Mouse (Mus musculus): Measurements from ENCODE around the gene Sh3gl1. TPM values are rescaled to one million over a fixed set of nuclear protein-coding genes. Genes with fewer than 3 reads are reported as not detected.
A peak's percentile ranks its signal among the peaks of the same experiment; 100 is the strongest.
"Not testable (repeated sequence)": the region's sequence is repeated elsewhere in the genome, so short reads cannot be mapped to it uniquely, and the experiment has no call there.

Sh3gl1 gene
- polyA plus RNA-seq (2016; fragmentation: Nextera tagmentation; extraction: Ambion mirVana), result 161 and 163 TPM in 2 replicates

GRCm38 (mm10) chr17:56036176-56036900, at the start of gene Sh3gl1:
Gene Sh3gl1 (minus strand): TSS chr17:56036635.
- H3K4me1 ChIP-seq (replicated peaks), result peaks cover 41% of the 10 kb centered on the region
- peak within 1 kb of the TSS; percentile 96 for H3K27ac ChIP-seq
- H3K36me3 ChIP-seq, result peaks cover 36% of the 10 kb centered on the region
- H3K27me3 ChIP-seq (ENCODE audit: insufficient read depth, poor library complexity, severe bottlenecking), result no peaks in the 10 kb centered on the region
- peak within 1 kb of the TSS; percentile 86 for H3K4me3 ChIP-seq
- DNase-seq (ENCODE audit: low spot score), result peak; percentile 99
- under 1% methylated on average over 74 of the region's 74 CpGs for WGBS
- no peaks in the 10 kb centered on the region for H3K9me3 ChIP-seq

- H3K27ac ChIP-seq, result peak overlapping the region; percentile 89
Observed at GRCm38 (mm10) chr17:56080781-56081585, 44.5 kb upstream of the Sh3gl1 start.

GRCm38 (mm10) chr17:56079921-56080320, 43.5 kb upstream of the Sh3gl1 start:
- WGBS, result 1% methylated on average over 11 of the region's 11 CpGs
- Histone ChIP-seq H3K27ac (peak overlapping the region; percentile 89), H3K36me3 (peaks cover 30% of the 10 kb centered on the region), H3K27me3 (ENCODE audit: insufficient read depth, poor library complexity, severe bottlenecking) (no peaks in the 10 kb centered on the region), H3K9me3 (no peaks in the 10 kb centered on the region), H3K4me3 (peak overlapping the region; percentile 98), H3K4me1 (replicated peaks) (peaks cover 40% of the 10 kb centered on the region)
- DNase-seq (ENCODE audit: low spot score), result no peak

More at GRCm38 (mm10) chr17:56080781-56081585, 44.5 kb upstream of the Sh3gl1 start:
- H3K27me3 ChIP-seq (ENCODE audit: insufficient read depth, poor library complexity, severe bottlenecking), result no peaks in the 10 kb centered on the region
- H3K4me1 ChIP-seq (replicated peaks), result peaks cover 31% of the 10 kb centered on the region
- H3K4me3 ChIP-seq, result peak overlapping the region; percentile 98
- peak; percentile 83 for DNase-seq (ENCODE audit: low spot score)
- H3K9me3 ChIP-seq, result no peaks in the 10 kb centered on the region
- 6% methylated on average over 8 of the region's 8 CpGs for WGBS
- peaks cover 40% of the 10 kb centered on the region for H3K36me3 ChIP-seq

- peak within 1 kb of the TSS; percentile 89 for H3K27ac ChIP-seq
- under 1% methylated on average over 61 of the region's 61 CpGs for WGBS
Observed at GRCm38 (mm10) chr17:56078880-56079795, 42.7 kb upstream of the Sh3gl1 start, which contains the start of gene Hdgfl2. Gene Hdgfl2 (plus strand): TSS chr17:56079634.

DNA sequence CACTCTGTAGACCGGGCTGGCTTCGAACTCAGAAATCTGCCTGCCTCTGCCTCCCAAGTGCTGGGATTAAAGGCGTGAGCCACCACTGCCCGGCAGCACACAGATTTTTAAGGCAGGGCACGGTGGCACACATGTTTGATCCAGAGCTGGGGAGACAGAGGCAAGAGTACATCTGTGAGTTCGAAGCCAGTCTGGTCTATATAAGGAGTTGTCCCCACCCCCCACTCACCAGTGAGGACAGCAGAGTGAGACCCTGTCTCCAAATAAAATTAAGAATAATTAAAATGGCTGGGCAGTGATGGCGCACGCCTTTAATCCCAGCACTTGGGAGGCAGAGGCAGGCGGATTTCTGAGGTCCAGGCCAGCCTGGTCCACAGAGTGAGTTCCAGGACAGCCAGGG, 41.9 kb upstream of the Sh3gl1 start:
- not testable (repeated sequence) for H3K27me3 ChIP-seq (ENCODE audit: insufficient read depth, poor library complexity, severe bottlenecking); H3K9me3 ChIP-seq; DNase-seq (ENCODE audit: low spot score)
- Histone ChIP-seq H3K36me3 (peaks cover 17% of the 10 kb centered on the region), H3K4me1 (replicated peaks) (peaks cover 54% of the 10 kb centered on the region), H3K27ac (peak overlapping the region; percentile 50), H3K4me3 (peak overlapping the region; percentile 98)
- 64% methylated on average over 9 of the region's 9 CpGs for WGBS

More at GRCm38 (mm10) chr17:56078880-56079795, 42.7 kb upstream of the Sh3gl1 start, which contains the start of gene Hdgfl2:
- Histone ChIP-seq H3K9me3 (no peaks in the 10 kb centered on the region), H3K27me3 (ENCODE audit: insufficient read depth, poor library complexity, severe bottlenecking) (no peaks in the 10 kb centered on the region), H3K4me3 (peak within 1 kb of the TSS; percentile 98), H3K36me3 (peaks cover 22% of the 10 kb centered on the region), H3K4me1 (replicated peaks) (peaks cover 46% of the 10 kb centered on the region)
- DNase-seq (ENCODE audit: low spot score), result peak; percentile 100

DNA sequence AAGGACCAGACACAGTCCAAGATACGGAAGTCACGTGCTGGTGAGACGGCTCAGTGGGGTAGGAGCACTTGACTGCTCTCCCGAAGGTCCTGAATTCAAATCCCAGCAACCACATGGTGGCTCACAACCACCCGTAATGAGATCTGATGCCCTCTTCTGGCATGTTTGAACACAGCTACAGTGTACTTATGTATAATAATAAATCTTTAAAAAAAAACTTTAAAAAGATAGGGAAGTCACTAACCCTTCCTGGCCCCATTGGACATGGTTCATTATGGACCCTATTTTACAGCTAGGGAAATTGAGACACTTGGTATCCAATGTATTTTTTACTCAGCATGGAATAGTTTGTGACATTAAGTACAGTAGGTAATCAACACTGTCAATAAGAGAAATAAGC, 41.1 kb upstream of the Sh3gl1 start:
- H3K27me3 ChIP-seq (ENCODE audit: insufficient read depth, poor library complexity, severe bottlenecking), result no peaks in the 10 kb centered on the region
- no peak overlapping the region for H3K27ac ChIP-seq
- whole genome bisulfite sequencing, result 88% methylated on average over 5 of the region's 5 CpGs
- H3K4me1 ChIP-seq (replicated peaks), result peaks cover 53% of the 10 kb centered on the region
- no peaks in the 10 kb centered on the region for H3K9me3 ChIP-seq
- H3K4me3 ChIP-seq, result no peak overlapping the region
- DNase-seq (ENCODE audit: low spot score), result no peak
- peaks cover 13% of the 10 kb centered on the region for H3K36me3 ChIP-seq

GRCm38 (mm10) chr17:56074827-56075208, 38.4 kb upstream of the Sh3gl1 start, which contains the start of gene Ubxn6:
Gene Ubxn6 (minus strand): TSS chr17:56075028.
- Histone ChIP-seq H3K4me3 (peak within 1 kb of the TSS; percentile 87), H3K4me1 (replicated peaks) (peaks cover 27% of the 10 kb centered on the region), H3K36me3 (peaks cover 32% of the 10 kb centered on the region), H3K27ac (peak within 1 kb of the TSS; percentile 91), H3K27me3 (ENCODE audit: insufficient read depth, poor library complexity, severe bottlenecking) (no peaks in the 10 kb centered on the region), H3K9me3 (no peaks in the 10 kb centered on the region)
- WGBS, result 0% methylated on average over 35 of the region's 35 CpGs
- DNase-seq (ENCODE audit: low spot score), result peak; percentile 97

- Histone ChIP-seq H3K27ac (peak overlapping the region; percentile 91), H3K4me1 (replicated peaks) (peaks cover 27% of the 10 kb centered on the region), H3K27me3 (ENCODE audit: insufficient read depth, poor library complexity, severe bottlenecking) (no peaks in the 10 kb centered on the region), H3K36me3 (peaks cover 38% of the 10 kb centered on the region), H3K9me3 (no peaks in the 10 kb centered on the region), H3K4me3 (peak overlapping the region; percentile 87)
- WGBS, result 10% methylated on average over 22 of the region's 22 CpGs
- peak; percentile 89 for DNase-seq (ENCODE audit: low spot score)
Observed at GRCm38 (mm10) chr17:56074097-56074826, 37.8 kb upstream of the Sh3gl1 start.

GRCm38 (mm10) chr17:56072243-56072642, 35.8 kb upstream of the Sh3gl1 start:
- Histone ChIP-seq H3K4me1 (replicated peaks) (peaks cover 23% of the 10 kb centered on the region), H3K9me3 (no peaks in the 10 kb centered on the region), H3K36me3 (peaks cover 58% of the 10 kb centered on the region), H3K27me3 (ENCODE audit: insufficient read depth, poor library complexity, severe bottlenecking) (no peaks in the 10 kb centered on the region), H3K4me3 (no peak overlapping the region), H3K27ac (no peak overlapping the region)
- WGBS, result 94% methylated on average over 5 of the region's 5 CpGs
- DNase-seq (ENCODE audit: low spot score), result no peak

- Histone ChIP-seq H3K36me3 (peaks cover 69% of the 10 kb centered on the region), H3K4me1 (replicated peaks) (peaks cover 23% of the 10 kb centered on the region), H3K4me3 (no peak overlapping the region), H3K27me3 (ENCODE audit: insufficient read depth, poor library complexity, severe bottlenecking) (no peaks in the 10 kb centered on the region), H3K27ac (no peak overlapping the region), H3K9me3 (no peaks in the 10 kb centered on the region)
- DNase-seq (ENCODE audit: low spot score), result no peak
Observed at GRCm38 (mm10) chr17:56071126-56071525, 34.7 kb upstream of the Sh3gl1 start.

DNA sequence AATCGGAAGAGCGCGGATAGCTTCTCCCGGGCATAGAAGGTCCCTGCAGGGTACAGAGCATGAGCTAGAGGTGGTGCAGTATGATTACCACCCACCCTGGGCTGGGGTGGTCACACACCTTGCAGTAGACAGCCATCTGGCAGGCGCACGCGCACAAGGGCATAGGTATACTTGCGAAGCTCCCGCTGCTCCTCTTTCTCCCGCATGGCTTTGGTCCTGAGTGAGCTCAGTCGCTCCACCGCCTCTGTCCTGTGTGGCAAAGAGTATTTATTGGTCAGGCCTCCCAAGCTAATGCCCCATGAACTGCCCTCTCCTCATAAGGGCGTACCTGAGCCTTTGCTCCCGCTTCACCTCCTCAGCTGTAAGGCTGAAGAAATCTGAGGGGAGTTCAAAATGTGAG, 32.6 kb upstream of the Sh3gl1 start:
- no peak overlapping the region for H3K4me3 ChIP-seq
- no peaks in the 10 kb centered on the region for H3K27me3 ChIP-seq (ENCODE audit: insufficient read depth, poor library complexity, severe bottlenecking)
- DNase-seq (ENCODE audit: low spot score), result no peak
- 96% methylated on average over 14 of the region's 14 CpGs for WGBS
- H3K9me3 ChIP-seq, result no peaks in the 10 kb centered on the region
- H3K4me1 ChIP-seq (replicated peaks), result peaks cover 8% of the 10 kb centered on the region
- peaks cover 90% of the 10 kb centered on the region for H3K36me3 ChIP-seq
- no peak overlapping the region for H3K27ac ChIP-seq

DNA sequence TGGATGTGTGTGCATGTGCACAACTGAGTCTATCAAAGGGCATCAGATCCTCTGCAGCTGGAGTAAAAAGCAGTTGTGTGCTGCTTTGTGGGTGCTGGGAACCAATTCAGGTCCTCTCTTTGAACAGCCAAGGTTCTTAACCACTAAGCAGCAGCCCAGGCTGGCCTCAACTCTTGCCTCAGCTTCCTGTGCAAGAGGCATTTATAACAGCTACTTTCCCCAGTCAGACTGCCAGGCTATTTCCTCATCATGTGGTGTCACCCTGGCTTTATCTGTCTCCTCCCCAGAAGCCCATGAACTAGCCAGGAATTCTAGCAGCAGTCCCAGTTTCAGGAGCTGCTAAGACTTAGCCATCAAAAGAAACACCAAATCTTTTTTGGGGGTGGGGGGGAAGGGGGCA, 30.0 kb upstream of the Sh3gl1 start:
- Histone ChIP-seq H3K9me3 (no peaks in the 10 kb centered on the region), H3K27ac (no peak overlapping the region), H3K4me1 (replicated peaks) (no peaks in the 10 kb centered on the region), H3K27me3 (ENCODE audit: insufficient read depth, poor library complexity, severe bottlenecking) (no peaks in the 10 kb centered on the region), H3K4me3 (no peak overlapping the region), H3K36me3 (peaks cover 100% of the 10 kb centered on the region)
- DNase-seq (ENCODE audit: low spot score), result no peak

Measured in hindbrain, embryonic 10.5 days (tissue).